Mouse (Mus musculus) neutrophil, adult 5-6 weeks (primary cell): ENCODE results near the gene Scd2. TPM values are rescaled to one million over a fixed set of nuclear protein-coding genes. Genes with fewer than 3 reads are reported as not detected.
"Not testable (repeated sequence)": the region's sequence is repeated elsewhere in the genome, so short reads cannot be mapped to it uniquely, and the experiment has no call there.

Source experiments
- ATAC-seq: fragments of 151-379, 151-347 bp; 2 replicates; pipeline ENCODE4 v1.8.0; 2017; ENCODE audit warnings: mild to moderate bottlenecking, moderate TSS enrichment; ENCODE audit not compliant: insufficient number of reproducible peaks, poor library complexity, low FRiP score, severe bottlenecking; ENCODE audit errors: extremely low read depth
- total RNA-seq: library from RNA; stranded (forward); fragments of 200-1000 nt; gene quantifications from 2 replicates; pipeline ENCODE4 v1.2.3, GENCODE M21; 2017

Gene Scd2
- total RNA-seq, 1 experiment from 2014 or later: 24.1 TPM

- ATAC-seq: no peak
Measured at GRCm38 (mm10) chr19:44307101-44307914, 13.8 kb downstream of the Scd2 start.

DNA sequence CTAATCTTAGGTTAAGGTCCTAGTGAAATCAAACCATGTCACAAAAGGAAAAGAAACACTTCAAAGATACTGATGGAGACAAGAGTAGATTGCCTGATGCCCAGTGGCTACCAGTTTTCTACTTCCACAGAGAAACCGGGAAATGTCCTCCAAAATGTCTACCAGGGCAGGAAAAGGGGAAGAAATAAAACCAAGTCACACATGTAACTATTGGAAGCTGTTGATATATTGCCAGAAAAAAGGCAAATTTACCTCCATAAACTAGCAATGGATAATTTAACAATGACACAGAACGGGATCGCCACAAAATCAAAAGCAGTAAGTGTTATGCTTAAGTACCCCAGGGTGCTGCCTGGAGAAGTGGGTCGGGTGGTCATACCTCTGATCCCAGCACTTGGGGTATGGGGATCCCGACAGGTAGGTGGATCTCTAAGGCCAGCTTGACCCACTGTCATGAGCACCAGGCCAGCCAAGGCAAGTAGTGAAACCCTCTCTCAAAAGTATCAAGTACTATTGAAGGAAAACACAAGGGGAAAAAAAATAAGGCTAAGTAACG lies 14.5 kb downstream of the Scd2 start:
- no peak for ATAC-seq

- no peak for ATAC-seq
Measured at GRCm38 (mm10) chr19:44308611-44309246, 15.3 kb downstream of the Scd2 start.

GRCm38 (mm10) chr19:44309351-44310154 lies 16.1 kb downstream of the Scd2 start:
- ATAC-seq: no peak

GRCm38 (mm10) chr19:44310155-44310575 lies 16.7 kb downstream of the Scd2 start:
- ATAC-seq: not testable (repeated sequence)

DNA sequence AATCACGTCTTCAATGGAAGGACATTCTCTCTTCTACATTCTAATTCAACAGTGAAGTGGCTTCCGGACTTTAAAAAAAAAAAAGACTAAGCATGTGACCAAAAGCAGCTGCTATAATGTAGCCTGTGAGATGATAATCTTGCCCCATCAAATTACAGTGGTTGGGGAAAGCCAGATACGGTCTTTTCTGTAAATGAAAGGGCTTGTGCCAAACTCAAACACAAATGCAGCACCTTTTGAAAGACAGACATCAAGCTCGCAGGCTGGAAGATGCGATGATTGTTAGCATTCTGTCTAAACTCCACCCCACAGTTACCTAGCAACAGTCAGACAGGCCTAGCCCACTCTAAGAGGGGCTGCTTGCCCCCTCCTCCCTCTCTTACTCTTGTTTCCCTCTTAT lies 17.3 kb downstream of the Scd2 start:
- no peak for ATAC-seq

GRCm38 (mm10) chr19:44311306-44312006 lies 18.0 kb downstream of the Scd2 start:
- no peak for ATAC-seq

DNA sequence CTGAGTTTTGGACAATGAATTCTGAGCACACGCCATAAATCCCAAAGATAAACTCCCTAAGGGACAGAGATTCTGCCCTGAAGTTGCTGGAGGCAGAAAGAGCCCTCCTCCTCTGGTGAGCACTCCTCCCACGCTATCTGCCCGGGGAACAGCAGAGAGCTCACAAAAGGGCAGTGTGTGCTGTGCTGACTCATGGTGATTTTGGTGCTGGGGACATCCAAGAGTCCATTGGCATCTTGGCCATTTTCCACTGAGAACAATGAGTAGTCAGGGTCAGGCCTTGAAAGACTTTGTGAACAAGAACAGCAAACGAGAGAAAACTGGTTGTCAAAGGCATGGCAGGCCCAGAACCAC lies 18.5 kb downstream of the Scd2 start:
- ATAC-seq: no peak

DNA sequence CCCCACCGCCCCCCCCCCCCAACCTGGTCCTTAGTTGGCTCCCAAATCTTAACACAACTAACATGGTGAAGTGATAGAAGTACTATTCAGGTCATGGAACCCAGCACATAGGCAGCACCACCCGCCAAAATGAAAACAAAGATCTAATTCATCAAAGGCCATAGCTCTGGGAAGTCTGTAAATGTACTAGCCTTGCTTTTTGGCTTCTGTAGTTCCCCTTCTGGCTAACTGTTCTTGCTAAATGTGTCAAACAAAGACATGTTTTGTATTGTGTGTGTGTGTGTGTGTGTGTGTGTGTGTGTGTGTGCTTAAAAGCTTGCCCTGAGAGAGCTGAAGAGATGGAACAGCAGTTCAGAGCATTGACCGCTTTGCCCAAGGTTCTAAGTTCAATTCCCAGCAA lies 19.6 kb downstream of the Scd2 start:
- ATAC-seq: no peak

DNA sequence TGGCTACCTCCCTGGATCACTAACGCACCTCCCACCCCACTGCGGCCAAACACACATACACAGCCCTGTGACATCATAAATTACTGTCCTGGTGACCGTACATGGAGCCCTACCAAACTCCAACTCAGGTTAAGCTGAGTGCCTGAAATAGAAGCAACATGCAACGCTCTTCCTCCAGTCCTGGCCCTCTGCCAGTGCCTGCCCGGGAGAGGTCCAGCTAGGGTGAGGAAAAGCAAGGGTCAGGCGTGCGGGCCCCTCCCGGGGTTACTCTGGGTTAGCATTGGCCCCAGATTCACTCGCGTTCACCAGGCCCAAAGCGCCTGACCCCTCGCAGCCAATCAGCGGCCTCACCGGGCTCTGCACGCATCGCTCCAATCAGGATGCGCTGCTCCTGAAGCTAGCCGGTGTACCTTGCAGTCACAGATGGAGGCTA lies 20.9 kb downstream of the Scd2 start:
- peak; percentile 46 for ATAC-seq

DNA sequence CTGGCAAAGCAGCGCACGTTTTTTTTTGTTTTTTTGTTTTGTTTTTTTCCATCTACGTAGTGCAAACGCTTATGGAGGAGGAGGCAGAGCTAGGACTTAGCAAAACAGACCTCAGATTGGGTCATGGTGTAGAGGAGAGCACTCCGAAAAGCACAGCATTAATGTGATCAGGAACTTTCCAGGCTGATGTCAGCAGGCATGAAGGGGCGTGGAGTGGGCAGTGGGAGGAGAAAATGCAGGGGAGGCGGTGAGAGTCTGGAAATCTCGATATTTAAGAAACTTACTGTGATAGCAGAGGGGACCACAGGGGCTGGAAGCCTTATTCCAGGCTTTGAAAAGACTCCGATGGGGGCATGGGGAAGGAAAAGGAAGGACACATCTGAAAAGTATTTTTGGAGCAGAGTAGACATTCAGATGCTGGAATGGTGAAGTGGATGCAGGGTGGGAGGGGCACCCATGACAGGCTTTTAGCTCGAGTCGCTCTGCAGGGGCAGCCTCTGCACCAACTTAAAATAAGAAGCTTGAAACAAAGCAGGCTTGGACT lies 21.5 kb downstream of the Scd2 start:
- ATAC-seq: no peak

GRCm38 (mm10) chr19:44316752-44317315 lies 23.4 kb downstream of the Scd2 start:
- ATAC-seq: no peak

- no peak for ATAC-seq
Measured at GRCm38 (mm10) chr19:44317391-44317790, 23.9 kb downstream of the Scd2 start.

DNA sequence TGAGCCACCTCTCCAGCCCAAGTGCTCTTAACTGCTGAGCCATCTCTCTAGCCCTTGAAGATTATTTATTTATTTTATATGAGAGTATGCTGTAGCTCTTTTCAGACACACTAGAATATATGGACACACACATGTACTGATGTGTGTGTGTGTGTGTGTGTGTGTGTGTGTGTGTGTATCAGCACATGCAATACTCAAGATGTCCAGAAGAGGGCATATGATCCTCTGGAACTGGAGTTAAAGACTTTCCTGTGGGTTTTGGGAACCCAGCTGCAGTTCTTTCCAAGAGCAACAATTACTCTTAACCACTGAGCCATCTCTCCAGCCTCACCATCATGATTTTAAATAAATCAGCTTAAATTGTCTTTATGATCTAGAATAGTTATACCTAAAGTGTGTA lies 25.1 kb downstream of the Scd2 start:
- no peak for ATAC-seq

DNA sequence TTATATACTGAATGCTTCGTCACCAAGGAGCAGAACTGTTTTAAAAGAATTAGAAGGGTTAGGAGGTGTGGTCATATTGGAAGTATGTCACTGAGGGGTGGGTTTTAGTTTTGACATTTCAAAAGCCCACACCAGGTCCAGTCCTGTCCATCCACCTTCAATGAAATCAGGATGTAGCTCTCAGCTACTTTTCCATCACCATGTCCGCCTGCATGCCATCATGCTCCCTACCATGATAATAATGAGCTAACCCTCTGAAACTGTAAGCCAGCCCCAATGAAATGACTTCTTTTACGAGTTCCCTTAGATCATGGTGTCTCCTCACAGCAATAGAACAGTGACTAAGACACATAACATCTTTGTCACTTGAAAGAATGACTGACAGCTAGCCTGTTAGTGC lies 26.8 kb downstream of the Scd2 start:
- no peak for ATAC-seq

- ATAC-seq: no peak
Measured at GRCm38 (mm10) chr19:44321201-44321600, 27.7 kb downstream of the Scd2 start.

DNA sequence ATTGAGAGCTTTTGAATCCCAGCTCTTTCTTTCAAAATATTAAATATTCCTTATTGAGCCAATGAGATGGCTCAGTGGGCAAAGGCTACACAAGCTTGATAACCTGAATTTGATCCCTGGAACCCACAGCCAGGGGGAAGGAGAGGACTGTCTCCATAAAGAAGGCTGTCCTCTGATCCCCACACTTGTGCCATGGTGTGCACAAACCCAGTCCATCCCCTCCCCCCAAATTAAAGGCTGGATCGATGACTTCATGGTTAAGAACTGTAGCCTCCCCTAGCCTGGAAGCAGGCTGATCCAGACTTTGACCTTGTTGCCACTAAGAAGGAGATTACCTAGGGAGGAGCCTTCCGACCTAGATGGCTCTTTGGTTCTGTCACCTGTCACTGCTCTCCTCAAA lies 28.2 kb downstream of the Scd2 start:
- ATAC-seq: no peak

DNA sequence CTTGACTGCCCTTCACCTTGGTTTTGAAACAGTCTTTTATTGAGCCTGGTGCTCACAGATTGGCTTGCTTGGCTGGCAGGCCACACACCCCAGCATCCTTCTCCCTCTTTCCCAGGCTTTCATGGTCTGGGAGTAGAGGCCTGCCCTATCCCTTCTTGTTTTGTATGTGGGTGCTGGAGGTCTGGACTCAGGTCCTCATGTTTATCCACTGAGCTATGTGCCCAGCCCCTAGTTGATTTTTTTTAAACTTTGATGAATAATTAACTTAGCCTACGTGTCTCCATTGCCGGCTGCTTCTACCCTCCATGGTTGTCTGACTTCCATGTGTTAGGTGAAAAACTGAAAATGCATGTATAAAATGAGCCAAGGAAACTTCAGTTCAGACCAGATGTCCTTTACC lies 36.1 kb downstream of the Scd2 start:
- ATAC-seq: no peak
